Mouse (Mus musculus): Measurements from ENCODE around the gene Cd300ld. TPM values are rescaled to one million over a fixed set of nuclear protein-coding genes. Genes with fewer than 3 reads are reported as not detected.

Cd300ld gene
- not detected for polyA plus RNA-seq (2017; shearing (Covaris generic))

GRCm38 (mm10) chr11:114989793-114990192, at the start of gene Cd300ld:
Gene Cd300ld, minus strand, starts transcription at chr11:114989922.

GRCm38 (mm10) chr11:115037669-115038068, 47.9 kb upstream of the Cd300ld start, which contains the start of gene Cd300ld5:
Gene Cd300ld5, minus strand, starts transcription at chr11:115037769.

GRCm38 (mm10) chr11:115026912-115027311, 37.2 kb upstream of the Cd300ld start, which contains the start of gene Cd300ld4:
Gene Cd300ld4, minus strand, starts transcription at chr11:115027012.

GRCm38 (mm10) chr11:115016093-115016492, 26.4 kb upstream of the Cd300ld start, which contains the start of gene Cd300ld2:
Gene Cd300ld2, minus strand, starts transcription at chr11:115016193.

GRCm38 (mm10) chr11:115001474-115002040, 11.8 kb upstream of the Cd300ld start, which contains the start of gene Cd300c2:
Gene Cd300c2, minus strand, starts transcription at chr11:115001880.

GRCm38 (mm10) chr11:114968752-114969207, 20.9 kb downstream of the Cd300ld start, which contains the start of gene Cd300c:
Gene Cd300c, minus strand, starts transcription at chr11:114969157.

GRCm38 (mm10) chr11:114934144-114934543, 55.6 kb downstream of the Cd300ld start, which contains the start of gene Cd300lb:
Gene Cd300lb, minus strand, starts transcription at chr11:114934386.

Other genes starting within 250 kb of the Cd300ld start
- gene Kif19a, start 224.5 kb downstream of the Cd300ld start, polyA plus RNA-seq (2017; shearing (Covaris generic)), result not detected
- 0.96 TPM for gene Btbd17, start 194.0 kb downstream of the Cd300ld start, polyA plus RNA-seq (2017; shearing (Covaris generic))
- not detected for gene Gpr142, start 191.0 kb downstream of the Cd300ld start, polyA plus RNA-seq (2017; shearing (Covaris generic))
- gene Gprc5c, start 138.8 kb downstream of the Cd300ld start, polyA plus RNA-seq (2017; shearing (Covaris generic)), result 0.34 TPM
- gene Cd300a, start 99.9 kb downstream of the Cd300ld start, polyA plus RNA-seq (2017; shearing (Covaris generic)), result not detected
- gene Cd300lb, start 55.5 kb downstream of the Cd300ld start, polyA plus RNA-seq (2017; shearing (Covaris generic)), result not detected
- not detected for gene Cd300c, start 20.8 kb downstream of the Cd300ld start, polyA plus RNA-seq (2017; shearing (Covaris generic))
- not detected for gene Cd300c2, start 12.0 kb upstream of the Cd300ld start, polyA plus RNA-seq (2017; shearing (Covaris generic))
- not detected for gene Cd300ld2, start 26.3 kb upstream of the Cd300ld start, polyA plus RNA-seq (2017; shearing (Covaris generic))
- gene Cd300ld4, start 37.1 kb upstream of the Cd300ld start, polyA plus RNA-seq (2017; shearing (Covaris generic)), result not detected
- not detected for gene Cd300ld5, start 47.8 kb upstream of the Cd300ld start, polyA plus RNA-seq (2017; shearing (Covaris generic))
- not detected for gene Cd300ld3, start 58.5 kb upstream of the Cd300ld start, polyA plus RNA-seq (2017; shearing (Covaris generic))
- gene Cd300e, start 72.3 kb upstream of the Cd300ld start, polyA plus RNA-seq (2017; shearing (Covaris generic)), result not detected
- 64.9 TPM for gene Rab37, start 101.5 kb upstream of the Cd300ld start, polyA plus RNA-seq (2017; shearing (Covaris generic))
- not detected for gene Cd300lf, start 144.1 kb upstream of the Cd300ld start, polyA plus RNA-seq (2017; shearing (Covaris generic))
- gene Slc9a3r1, start 173.4 kb upstream of the Cd300ld start, polyA plus RNA-seq (2017; shearing (Covaris generic)), result 214 TPM
- 16.7 TPM for gene Tmem104, start 197.6 kb upstream of the Cd300ld start, polyA plus RNA-seq (2017; shearing (Covaris generic))
- gene Nat9, start 197.9 kb upstream of the Cd300ld start, polyA plus RNA-seq (2017; shearing (Covaris generic)), result 9.5 TPM